Mouse (Mus musculus): ENCODE measurements at regions not wholly inside any gene's neighbourhood (a gene's known extent, or its start where the extent isn't known, plus 50 kb on each side); places are given as distances from the start of the nearest gene placed in this dataset.
"Not testable (repeated sequence)": the region's sequence is repeated elsewhere in the genome, so short reads cannot be mapped to it uniquely, and the experiment has no call there.

- H3K36me3 ChIP-seq: no peaks in the 10 kb centered on the region
- H3K4me1 ChIP-seq: no peaks in the 10 kb centered on the region
- H3K27me3 ChIP-seq: no peaks in the 10 kb centered on the region
- H3K9ac ChIP-seq (replicated peaks): no peak overlapping the region
- no peak overlapping the region for H3K27ac ChIP-seq (replicated peaks)
- 62% methylated on average over 1 of the region's 1 CpGs for WGBS
- no peak overlapping the region for H3K4me3 ChIP-seq
- H3K9me3 ChIP-seq: no peaks in the 10 kb centered on the region
- ATAC-seq (replicated peaks): no peak
- H3K4me2 ChIP-seq (replicated peaks): no peak overlapping the region
Observed at GRCm38 (mm10) chrX:70871209-70871608, 178.8 kb upstream of the Mamld1 start.

- Histone ChIP-seq H3K4me3 (no peak overlapping the region), H3K4me1 (no peaks in the 10 kb centered on the region), H3K4me2 (replicated peaks) (no peak overlapping the region), H3K9me3 (no peaks in the 10 kb centered on the region), H3K36me3 (no peaks in the 10 kb centered on the region), H3K9ac (replicated peaks) (no peak overlapping the region), H3K27me3 (no peaks in the 10 kb centered on the region), H3K27ac (replicated peaks) (no peak overlapping the region)
- no peak for ATAC-seq (replicated peaks)
- 75% methylated on average over 2 of the region's 2 CpGs for WGBS
Observed at GRCm38 (mm10) chrX:70881326-70881725, 168.7 kb upstream of the Mamld1 start.

GRCm38 (mm10) chrX:70883461-70883860, 166.6 kb upstream of the Mamld1 start:
- ATAC-seq (replicated peaks): no peak
- Histone ChIP-seq H3K27me3 (no peaks in the 10 kb centered on the region), H3K4me3 (no peak overlapping the region), H3K27ac (replicated peaks) (no peak overlapping the region), H3K4me2 (replicated peaks) (no peak overlapping the region), H3K9me3 (no peaks in the 10 kb centered on the region), H3K9ac (replicated peaks) (no peak overlapping the region), H3K4me1 (no peaks in the 10 kb centered on the region), H3K36me3 (no peaks in the 10 kb centered on the region)
- WGBS: 77% methylated on average over 2 of the region's 2 CpGs

- no peaks in the 10 kb centered on the region for H3K36me3 ChIP-seq
- H3K4me1 ChIP-seq: no peaks in the 10 kb centered on the region
- no peaks in the 10 kb centered on the region for H3K27me3 ChIP-seq
- H3K4me3 ChIP-seq: no peak overlapping the region
- H3K9me3 ChIP-seq: no peaks in the 10 kb centered on the region
- WGBS: 74% methylated on average over 2 of the region's 2 CpGs
- H3K9ac ChIP-seq (replicated peaks): no peak overlapping the region
- H3K27ac ChIP-seq (replicated peaks): no peak overlapping the region
- H3K4me2 ChIP-seq (replicated peaks): no peak overlapping the region
- ATAC-seq (replicated peaks): no peak
Observed at GRCm38 (mm10) chrX:70894517-70894916, 155.5 kb upstream of the Mamld1 start.

- no peak for ATAC-seq (replicated peaks)
- Histone ChIP-seq H3K9ac (replicated peaks) (no peak overlapping the region), H3K4me2 (replicated peaks) (no peak overlapping the region), H3K4me1 (no peaks in the 10 kb centered on the region), H3K36me3 (no peaks in the 10 kb centered on the region), H3K27ac (replicated peaks) (no peak overlapping the region), H3K27me3 (no peaks in the 10 kb centered on the region), H3K9me3 (no peaks in the 10 kb centered on the region), H3K4me3 (no peak overlapping the region)
- 66% methylated on average over 4 of the region's 4 CpGs for WGBS
Observed at GRCm38 (mm10) chrX:70895554-70895953, 154.5 kb upstream of the Mamld1 start.

- Histone ChIP-seq H3K9ac (replicated peaks) (no peak overlapping the region), H3K36me3 (no peaks in the 10 kb centered on the region), H3K27me3 (no peaks in the 10 kb centered on the region), H3K9me3 (no peaks in the 10 kb centered on the region), H3K27ac (replicated peaks) (no peak overlapping the region), H3K4me1 (no peaks in the 10 kb centered on the region), H3K4me3 (no peak overlapping the region), H3K4me2 (replicated peaks) (no peak overlapping the region)
- WGBS: 41% methylated on average over 2 of the region's 2 CpGs
- ATAC-seq (replicated peaks): no peak
Observed at GRCm38 (mm10) chrX:70897110-70897721, 152.8 kb upstream of the Mamld1 start.

- not testable (repeated sequence) for H3K27ac ChIP-seq (replicated peaks); H3K36me3 ChIP-seq; H3K9me3 ChIP-seq; H3K9ac ChIP-seq (replicated peaks); H3K4me1 ChIP-seq; H3K27me3 ChIP-seq; H3K4me3 ChIP-seq; ATAC-seq (replicated peaks); H3K4me2 ChIP-seq (replicated peaks)
- 93% methylated on average over 1 of the region's 1 CpGs for WGBS
Observed at GRCm38 (mm10) chrX:70898836-70899235, 151.2 kb upstream of the Mamld1 start.

- Histone ChIP-seq H3K27ac (replicated peaks) (no peak overlapping the region), H3K4me1 (no peaks in the 10 kb centered on the region), H3K36me3 (no peaks in the 10 kb centered on the region), H3K9me3 (no peaks in the 10 kb centered on the region), H3K9ac (replicated peaks) (no peak overlapping the region), H3K4me2 (replicated peaks) (no peak overlapping the region), H3K4me3 (no peak overlapping the region), H3K27me3 (no peaks in the 10 kb centered on the region)
- WGBS: 59% methylated on average over 8 of the region's 8 CpGs
- ATAC-seq (replicated peaks): peak; percentile 71; the same call in 1 of the 2 replicates
Observed at GRCm38 (mm10) chrX:70899720-70900479, 150.2 kb upstream of the Mamld1 start.

- 59% methylated on average over 2 of the region's 2 CpGs for WGBS
- Histone ChIP-seq H3K27me3 (no peaks in the 10 kb centered on the region), H3K36me3 (no peaks in the 10 kb centered on the region), H3K27ac (replicated peaks) (no peak overlapping the region), H3K9me3 (no peaks in the 10 kb centered on the region), H3K4me1 (no peaks in the 10 kb centered on the region), H3K4me2 (replicated peaks) (no peak overlapping the region), H3K4me3 (no peak overlapping the region), H3K9ac (replicated peaks) (no peak overlapping the region)
- no peak for ATAC-seq (replicated peaks)
Observed at GRCm38 (mm10) chrX:70925646-70926045, 124.4 kb upstream of the Mamld1 start.

- Histone ChIP-seq H3K4me2 (replicated peaks) (no peak overlapping the region), H3K27me3 (no peaks in the 10 kb centered on the region), H3K36me3 (no peaks in the 10 kb centered on the region), H3K27ac (replicated peaks) (no peak overlapping the region), H3K9ac (replicated peaks) (no peak overlapping the region), H3K9me3 (no peaks in the 10 kb centered on the region), H3K4me1 (no peaks in the 10 kb centered on the region), H3K4me3 (no peak overlapping the region)
- 68% methylated on average over 2 of the region's 2 CpGs for WGBS
- ATAC-seq (replicated peaks): no peak
Observed at GRCm38 (mm10) chrX:70931944-70932343, 118.1 kb upstream of the Mamld1 start.

- H3K27me3 ChIP-seq: no peaks in the 10 kb centered on the region
- no peak overlapping the region for H3K9ac ChIP-seq (replicated peaks)
- no peak for ATAC-seq (replicated peaks)
- 52% methylated on average over 2 of the region's 2 CpGs for WGBS
- no peaks in the 10 kb centered on the region for H3K9me3 ChIP-seq
- H3K4me2 ChIP-seq (replicated peaks): no peak overlapping the region
- no peak overlapping the region for H3K4me3 ChIP-seq
- H3K27ac ChIP-seq (replicated peaks): no peak overlapping the region
- H3K4me1 ChIP-seq: no peaks in the 10 kb centered on the region
- H3K36me3 ChIP-seq: no peaks in the 10 kb centered on the region
Observed at GRCm38 (mm10) chrX:70945382-70945781, 104.7 kb upstream of the Mamld1 start.

GRCm38 (mm10) chrX:70946052-70946451, 104.0 kb upstream of the Mamld1 start:
- no peaks in the 10 kb centered on the region for H3K4me1 ChIP-seq
- no peak overlapping the region for H3K27ac ChIP-seq (replicated peaks)
- no peaks in the 10 kb centered on the region for H3K27me3 ChIP-seq
- H3K4me3 ChIP-seq: no peak overlapping the region
- ATAC-seq (replicated peaks): no peak
- H3K9ac ChIP-seq (replicated peaks): no peak overlapping the region
- H3K9me3 ChIP-seq: no peaks in the 10 kb centered on the region
- no peaks in the 10 kb centered on the region for H3K36me3 ChIP-seq
- WGBS: 37% methylated on average over 8 of the region's 8 CpGs
- H3K4me2 ChIP-seq (replicated peaks): no peak overlapping the region

GRCm38 (mm10) chrX:70949232-70949631, 100.8 kb upstream of the Mamld1 start:
- WGBS: 75% methylated on average over 3 of the region's 3 CpGs
- no peak for ATAC-seq (replicated peaks)
- Histone ChIP-seq H3K36me3 (no peaks in the 10 kb centered on the region), H3K9me3 (no peaks in the 10 kb centered on the region), H3K9ac (replicated peaks) (no peak overlapping the region), H3K4me1 (no peaks in the 10 kb centered on the region), H3K4me3 (no peak overlapping the region), H3K27ac (replicated peaks) (no peak overlapping the region), H3K27me3 (no peaks in the 10 kb centered on the region), H3K4me2 (replicated peaks) (no peak overlapping the region)
